In the genomic region with DNA sequence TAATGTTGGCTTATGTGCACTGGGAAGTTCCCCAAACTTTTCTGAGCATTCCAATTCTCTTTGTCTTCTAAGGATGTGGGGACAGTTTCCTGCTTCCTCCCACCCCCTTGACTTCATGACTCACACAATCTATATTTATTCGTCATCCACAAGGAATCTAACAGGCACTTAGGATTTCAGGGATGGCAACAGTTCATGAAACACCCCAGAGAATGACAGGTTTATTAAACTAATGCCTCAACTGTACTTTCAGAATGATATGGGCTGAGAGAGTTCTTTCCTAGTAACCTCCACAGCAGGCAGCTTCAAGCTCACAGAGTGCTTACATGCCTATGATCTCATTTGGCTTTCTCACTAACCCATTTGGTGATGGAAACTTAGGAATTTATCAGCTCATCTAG, we compare ENCODE assay signal across 20 mouse cellular contexts.
DNase-seq lines count a peak whose midpoint lies in the region; ATAC-seq and TF ChIP-seq lines count a peak whose summit lies in the region.
"Had no signal": no experiment of that assay in that cellular context is flagged by ENCODE, and none has a peak within 500 bp of the region (broad histone marks: within the 10 kb centered on the region; RNA-seq: fewer than 3 reads in every experiment).

No protein-coding gene starts in this region.

- ATAC-seq in embryonic facial prominence, embryonic 14.5 days (ENCODE audit: low read depth), result no peak
- peak; percentile 84 for ATAC-seq in lung, postnatal 0 days
- ATAC-seq in kidney, embryonic 16.5 days (ENCODE audit: low FRiP score, low TSS enrichment), result no peak
- ATAC-seq: activated CD4-positive, CD25-positive, alpha-beta regulatory T cell, adult 4 months; hindbrain, postnatal 0 days had no signal

- no peak overlapping the region for H3K4me3 ChIP-seq in embryonic facial prominence, embryonic 14.5 days (ENCODE audit: low read depth, low read length)
- no peak overlapping the region for H3K4me3 ChIP-seq in embryonic facial prominence, embryonic 10.5 days
- H3K4me3 ChIP-seq in heart, adult 2 months, result no peak overlapping the region
- H3K4me3 ChIP-seq in lung, postnatal 0 days (ENCODE audit: low read depth, low read length), result no peak overlapping the region
- no peak overlapping the region for H3K4me3 ChIP-seq in myocyte
- no peak overlapping the region for H3K4me3 ChIP-seq in kidney, embryonic 16.5 days (ENCODE audit: low read length)
- H3K4me3 ChIP-seq: embryonic facial prominence, embryonic 12.5 days; forebrain, embryonic 12.5 days; midbrain, embryonic 12.5 days had no signal

- no peak overlapping the region for H3K4me2 ChIP-seq in embryonic facial prominence, embryonic 14.5 days (ENCODE audit: low read depth, low read length)
- no peak overlapping the region for H3K4me2 ChIP-seq in lung, postnatal 0 days (replicated peaks; ENCODE audit: low read depth, low read length)
- H3K4me2 ChIP-seq in myocyte (ENCODE audit: low read depth), result peak overlapping the region; percentile 39
- no peak overlapping the region for H3K4me2 ChIP-seq in kidney, embryonic 16.5 days (replicated peaks; ENCODE audit: low read depth, low read length)
- H3K4me2 ChIP-seq: embryonic facial prominence, embryonic 12.5 days; forebrain, embryonic 12.5 days; midbrain, embryonic 12.5 days had no signal

- H3K4me1 ChIP-seq in embryonic facial prominence, embryonic 14.5 days (ENCODE audit: control insufficient read depth, insufficient read depth, low read length), result no peaks in the 10 kb centered on the region
- H3K4me1 ChIP-seq in embryonic facial prominence, embryonic 10.5 days, result no peaks in the 10 kb centered on the region
- peaks cover 1% of the 10 kb centered on the region for H3K4me1 ChIP-seq in heart, adult 2 months (ENCODE audit: control insufficient read depth, insufficient read depth, low read length)
- H3K4me1 ChIP-seq in lung, postnatal 0 days (ENCODE audit: insufficient read depth, low read depth, low read length), result no peaks in the 10 kb centered on the region
- 0 out of 2 replicates have a peak, but pooled peaks cover 3% of the 10 kb centered on the region for H3K4me1 ChIP-seq in kidney, embryonic 16.5 days (ENCODE audit: insufficient read depth, low read length)
- H3K4me1 ChIP-seq: embryonic facial prominence, embryonic 12.5 days; forebrain, embryonic 12.5 days; midbrain, embryonic 12.5 days had no signal

- intact Hi-C loops in heart, postnatal 10 days (cut with DNase I), result loop anchor here (10.0 kb wide), 1 partner anchor 661 kb away; no protein-coding TSS in a partner anchor
- intact Hi-C loops in heart, adult 2 months (cut with DNase I), result no loop called here

- no peaks in the 10 kb centered on the region for H3K36me3 ChIP-seq in embryonic facial prominence, embryonic 14.5 days (ENCODE audit: control insufficient read depth, insufficient read depth, low read length)
- H3K36me3 ChIP-seq in embryonic facial prominence, embryonic 10.5 days (replicated peaks), result no peaks in the 10 kb centered on the region
- H3K36me3 ChIP-seq in heart, adult 2 months (ENCODE audit: control insufficient read depth, insufficient read depth, low read length), result no peaks in the 10 kb centered on the region
- no peaks in the 10 kb centered on the region for H3K36me3 ChIP-seq in lung, postnatal 0 days (ENCODE audit: insufficient read depth, low read length)
- H3K36me3 ChIP-seq in myocyte (ENCODE audit: control insufficient read depth, insufficient read depth), result no peaks in the 10 kb centered on the region
- no peaks in the 10 kb centered on the region for H3K36me3 ChIP-seq in kidney, embryonic 16.5 days (ENCODE audit: insufficient read depth, low read length)
- H3K36me3 ChIP-seq: embryonic facial prominence, embryonic 12.5 days; forebrain, embryonic 12.5 days; midbrain, embryonic 12.5 days had no signal

- WGBS in embryonic facial prominence, embryonic 14.5 days, result 74% methylated on average over 1 of the region's 1 CpGs
- 93% methylated on average over 1 of the region's 1 CpGs for WGBS in embryonic facial prominence, embryonic 10.5 days
- WGBS in heart, adult 2 months, result 16% methylated on average over 1 of the region's 1 CpGs
- 13% methylated on average over 1 of the region's 1 CpGs for WGBS in lung, postnatal 0 days
- WGBS in kidney, embryonic 16.5 days, result 63% methylated on average over 1 of the region's 1 CpGs

- H3K9me3 ChIP-seq in embryonic facial prominence, embryonic 14.5 days (ENCODE audit: control insufficient read depth, low read length), result no peaks in the 10 kb centered on the region
- H3K9me3 ChIP-seq in embryonic facial prominence, embryonic 10.5 days, result no peaks in the 10 kb centered on the region
- H3K9me3 ChIP-seq in lung, postnatal 0 days (ENCODE audit: low read length), result no peaks in the 10 kb centered on the region
- H3K9me3 ChIP-seq in kidney, embryonic 16.5 days (ENCODE audit: low read length), result no peaks in the 10 kb centered on the region
- H3K9me3 ChIP-seq: embryonic facial prominence, embryonic 12.5 days; forebrain, embryonic 12.5 days; midbrain, embryonic 12.5 days had no signal

- DNase-seq in embryonic facial prominence, embryonic 14.5 days (ENCODE audit: low spot score), result peak; percentile 20
- no peak for DNase-seq in embryonic facial prominence, embryonic 10.5 days (ENCODE audit: low spot score)
- peak; percentile 33 to 36 for DNase-seq in heart, postnatal 10 days
- no peak for DNase-seq in heart, adult 2 months
- DNase-seq in lung, postnatal 0 days (ENCODE audit: low spot score), result peak; percentile 71
- no peak for DNase-seq in lung, postnatal 25 days (ENCODE audit: low spot score)
- DNase-seq: adrenal gland, postnatal 14 days; cerebellum, adult 8-10 months; gastrocnemius, postnatal 36 days; kidney, adult 8-10 months; liver; thymus, adult 18-20 months had no signal

- H3ac ChIP-seq in myocyte (ENCODE audit: control insufficient read depth, insufficient read length), result no peak overlapping the region

- TF ChIP-seq EP300 in heart, adult 2 months (IDR thresholded peaks at IDR 0.05; ENCODE audit: insufficient read depth, low read depth, low read length), result no peak
- peak; percentile 53; the same call in 1 of the 2 replicates for TF ChIP-seq EP300 in lung, postnatal 0 days (IDR thresholded peaks at IDR 0.05)

- no peak for TF ChIP-seq POLR2A in heart, adult 2 months (IDR thresholded peaks at IDR 0.05; ENCODE audit: insufficient read depth, low read depth, low read length)
- no peak for TF ChIP-seq POLR2A in myocyte (IDR thresholded peaks at IDR 0.05; ENCODE audit: insufficient read length, low read depth)

- TF ChIP-seq CTCF in heart, adult 2 months (IDR thresholded peaks at IDR 0.05), result no peak
- TF ChIP-seq CTCF in lung, postnatal 0 days (IDR thresholded peaks at IDR 0.05), result no peak

- H3K9ac ChIP-seq in embryonic facial prominence, embryonic 14.5 days (ENCODE audit: low read depth, low read length), result no peak overlapping the region
- H3K9ac ChIP-seq in heart, adult 2 months (ENCODE audit: low read depth, low read length), result no peak overlapping the region
- H3K9ac ChIP-seq in lung, postnatal 0 days (replicated peaks; ENCODE audit: low read depth), result no peak overlapping the region
- no peak overlapping the region for H3K9ac ChIP-seq in kidney, embryonic 16.5 days (replicated peaks; ENCODE audit: low read length)
- H3K9ac ChIP-seq: embryonic facial prominence, embryonic 12.5 days; forebrain, embryonic 12.5 days; midbrain, embryonic 12.5 days had no signal

- H3K27me3 ChIP-seq in embryonic facial prominence, embryonic 14.5 days (replicated peaks; ENCODE audit: control insufficient read depth, insufficient read depth, low read length), result no peaks in the 10 kb centered on the region
- no peaks in the 10 kb centered on the region for H3K27me3 ChIP-seq in embryonic facial prominence, embryonic 10.5 days (replicated peaks; ENCODE audit: low read depth, poor library complexity, severe bottlenecking)
- H3K27me3 ChIP-seq in heart, adult 2 months (ENCODE audit: control insufficient read depth, insufficient read depth, low read length), result no peaks in the 10 kb centered on the region
- no peaks in the 10 kb centered on the region for H3K27me3 ChIP-seq in lung, postnatal 0 days (replicated peaks; ENCODE audit: insufficient read depth, low read length)
- no peaks in the 10 kb centered on the region for H3K27me3 ChIP-seq in myocyte (ENCODE audit: control insufficient read depth, insufficient read depth, insufficient read length)
- no peaks in the 10 kb centered on the region for H3K27me3 ChIP-seq in kidney, embryonic 16.5 days (ENCODE audit: insufficient read depth, low read length)
- H3K27me3 ChIP-seq: embryonic facial prominence, embryonic 12.5 days; forebrain, embryonic 12.5 days; midbrain, embryonic 12.5 days had no signal

- no peaks in the 10 kb centered on the region for H3K79me2 ChIP-seq in heart, adult 2 months (replicated peaks; ENCODE audit: control insufficient read depth, insufficient read depth, low read length)
- H3K79me2 ChIP-seq in myocyte (ENCODE audit: control insufficient read depth, insufficient read depth), result no peaks in the 10 kb centered on the region

- H3K27ac ChIP-seq in embryonic facial prominence, embryonic 14.5 days (replicated peaks; ENCODE audit: low read depth, low read length), result no peak overlapping the region
- H3K27ac ChIP-seq in embryonic facial prominence, embryonic 10.5 days (replicated peaks), result no peak overlapping the region
- no peak overlapping the region for H3K27ac ChIP-seq in heart, adult 2 months
- H3K27ac ChIP-seq in lung, postnatal 0 days (ENCODE audit: low read length), result no peak overlapping the region
- no peak overlapping the region for H3K27ac ChIP-seq in kidney, embryonic 16.5 days (ENCODE audit: low read length)
- H3K27ac ChIP-seq: embryonic facial prominence, embryonic 12.5 days; forebrain, embryonic 12.5 days; hindbrain, postnatal 0 days; macrophage; midbrain, embryonic 12.5 days had no signal

TF ChIP-seq in myocyte, 11 proteins besides CTCF, POLR2A, EP300 and RAD21:
- TF ChIP-seq MYOG (IDR thresholded peaks at IDR 0.05; ENCODE audit: control insufficient read depth in 1 of 3, insufficient read depth in 1 of 3, insufficient read length in 2 of 3, low read depth in 2 of 3), result no peak
- TF ChIP-seq E2F4 (IDR thresholded peaks at IDR 0.05; ENCODE audit: insufficient read depth), result no peak
- 0 out of 2 replicates have a peak, but pooled peaks have one; percentile 39 for TF ChIP-seq CEBPB (IDR thresholded peaks at IDR 0.05; ENCODE audit: insufficient read depth, poor library complexity, severe bottlenecking)
- no peak for TF ChIP-seq TCF3 (IDR thresholded peaks at IDR 0.05; ENCODE audit: insufficient read length, low read depth)

Comparison
In these comparisons a context has a peak if more than half of its experiments do, and no peak if none do; other contexts are left out.
1. DNase-seq: peak in embryonic facial prominence, embryonic 14.5 days (single experiment), heart, postnatal 10 days (2 of 2) and lung, postnatal 0 days (single experiment); none in embryonic facial prominence, embryonic 10.5 days (single experiment), heart, adult 2 months (0 of 2) and lung, postnatal 25 days (single experiment).